Mouse (Mus musculus): ENCODE results near the gene A430005L14Rik. TPM values are rescaled to one million over a fixed set of nuclear protein-coding genes. Genes with fewer than 3 reads are reported as not detected.

The A430005L14Rik gene
- polyA plus RNA-seq, 1 experiment from 2014 or later = 64.8 TPM

DNA sequence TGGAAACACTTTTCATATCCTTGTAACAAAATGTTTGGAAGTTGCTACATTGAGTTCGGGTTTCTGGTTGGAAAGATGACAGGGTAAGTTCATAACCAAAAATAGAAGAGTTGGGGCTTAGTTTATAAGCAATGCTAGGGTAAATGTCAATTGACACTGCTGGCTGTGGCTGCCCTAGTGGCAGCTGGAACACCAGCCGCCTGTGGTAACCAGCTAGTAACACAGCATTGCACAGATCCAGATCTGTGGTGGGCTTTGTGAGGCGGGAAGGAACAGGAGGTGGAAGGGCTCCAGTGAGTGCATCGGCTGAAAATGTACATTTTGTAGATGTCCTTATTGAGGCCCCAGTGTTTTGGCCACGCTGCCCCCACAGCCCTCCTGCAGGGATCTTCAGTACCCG is 18.7 kb downstream of the A430005L14Rik start:
- Histone ChIP-seq H3K27me3 (no peaks in the 10 kb centered on the region), H3K4me2 (replicated peaks) (peak overlapping the region; percentile 96), H3K36me3 (peaks cover 23% of the 10 kb centered on the region), H3K4me1 (peaks cover 39% of the 10 kb centered on the region), H3K4me3 (peak overlapping the region; percentile 100), H3K9ac (replicated peaks) (peak overlapping the region; percentile 97), H3K27ac (replicated peaks) (no peak overlapping the region), H3K9me3 (no peaks in the 10 kb centered on the region)
- WGBS = 45% methylated on average over 6 of the region's 6 CpGs
- no peak for ATAC-seq (replicated peaks)

DNA sequence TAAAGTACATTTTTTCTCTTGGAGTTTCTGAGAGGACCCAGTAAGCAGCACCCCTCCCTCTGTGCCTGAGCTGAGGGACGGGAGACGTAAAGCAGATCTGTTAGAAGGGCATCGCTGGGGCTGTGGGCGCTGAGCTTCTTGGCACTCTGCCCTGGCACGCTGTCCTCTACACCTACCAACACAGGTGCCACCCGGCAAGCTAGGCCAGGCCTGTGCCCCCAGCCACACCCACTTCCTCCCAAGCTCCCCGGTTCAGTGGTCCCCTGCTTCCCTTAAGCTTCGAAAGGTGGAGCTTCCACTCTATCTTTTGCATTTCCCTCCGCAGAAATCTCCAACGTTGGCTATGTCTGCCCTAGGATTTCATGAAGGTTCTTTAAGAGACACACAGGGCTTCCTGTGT is 22.2 kb downstream of the A430005L14Rik start:
- H3K27ac ChIP-seq (replicated peaks) = no peak overlapping the region
- no peaks in the 10 kb centered on the region for H3K9me3 ChIP-seq
- no peak overlapping the region for H3K4me3 ChIP-seq
- H3K36me3 ChIP-seq = peaks cover 44% of the 10 kb centered on the region
- ATAC-seq (replicated peaks) = no peak
- H3K4me1 ChIP-seq = peaks cover 25% of the 10 kb centered on the region
- H3K9ac ChIP-seq (replicated peaks) = no peak overlapping the region
- no peaks in the 10 kb centered on the region for H3K27me3 ChIP-seq
- WGBS = 93% methylated on average over 10 of the region's 10 CpGs
- no peak overlapping the region for H3K4me2 ChIP-seq (replicated peaks)

DNA sequence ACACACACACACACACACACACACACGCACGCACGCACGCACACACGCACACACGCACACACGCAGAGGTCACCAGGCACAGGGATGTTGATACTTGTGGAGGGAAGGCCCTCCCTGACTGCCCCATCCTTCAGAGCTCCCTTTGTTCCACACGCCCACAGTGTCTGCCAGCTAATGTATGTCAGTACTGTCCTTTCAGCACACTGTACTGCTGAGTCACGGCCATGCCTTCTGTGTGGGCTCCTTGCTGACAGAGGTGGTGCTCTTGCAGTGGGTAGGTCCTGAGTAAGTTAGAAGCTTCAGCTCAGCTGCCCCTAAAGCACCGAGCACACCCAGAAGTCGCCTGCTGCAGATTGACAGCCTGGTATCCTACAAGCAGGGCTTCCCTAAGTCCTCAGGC is 23.4 kb downstream of the A430005L14Rik start:
- Histone ChIP-seq H3K9ac (replicated peaks) (no peak overlapping the region), H3K27me3 (no peaks in the 10 kb centered on the region), H3K36me3 (peaks cover 57% of the 10 kb centered on the region), H3K4me1 (peaks cover 22% of the 10 kb centered on the region), H3K27ac (replicated peaks) (no peak overlapping the region), H3K4me3 (no peak overlapping the region), H3K4me2 (replicated peaks) (no peak overlapping the region), H3K9me3 (no peaks in the 10 kb centered on the region)
- 91% methylated on average over 11 of the region's 11 CpGs for WGBS
- ATAC-seq (replicated peaks) = no peak

DNA sequence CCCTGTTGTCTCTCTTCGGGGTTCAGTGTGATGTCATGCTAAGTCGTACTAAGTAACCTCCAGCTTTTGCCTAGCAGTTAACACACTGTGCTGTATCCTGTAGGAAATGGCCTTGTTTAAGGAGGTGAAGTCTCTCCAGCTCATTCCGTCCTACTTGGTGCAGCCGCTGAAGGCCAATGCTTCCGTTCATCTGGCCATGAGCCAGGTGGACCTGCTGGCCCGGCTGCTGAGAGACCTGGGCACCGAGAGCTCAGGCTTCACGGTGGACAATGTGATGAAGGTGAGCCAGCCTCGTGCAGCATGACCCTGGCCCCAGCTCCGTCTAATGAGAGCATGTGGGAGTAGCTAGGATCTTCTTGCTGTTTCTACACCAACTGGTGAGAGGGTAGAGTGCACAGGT is 35.7 kb downstream of the A430005L14Rik start:
- Histone ChIP-seq H3K4me3 (no peak overlapping the region), H3K27ac (replicated peaks) (no peak overlapping the region), H3K4me2 (replicated peaks) (no peak overlapping the region), H3K4me1 (no peaks in the 10 kb centered on the region), H3K27me3 (no peaks in the 10 kb centered on the region), H3K9me3 (no peaks in the 10 kb centered on the region), H3K9ac (replicated peaks) (no peak overlapping the region), H3K36me3 (peaks cover 90% of the 10 kb centered on the region)
- ATAC-seq (replicated peaks) = no peak
- whole genome bisulfite sequencing = 91% methylated on average over 10 of the region's 10 CpGs

DNA sequence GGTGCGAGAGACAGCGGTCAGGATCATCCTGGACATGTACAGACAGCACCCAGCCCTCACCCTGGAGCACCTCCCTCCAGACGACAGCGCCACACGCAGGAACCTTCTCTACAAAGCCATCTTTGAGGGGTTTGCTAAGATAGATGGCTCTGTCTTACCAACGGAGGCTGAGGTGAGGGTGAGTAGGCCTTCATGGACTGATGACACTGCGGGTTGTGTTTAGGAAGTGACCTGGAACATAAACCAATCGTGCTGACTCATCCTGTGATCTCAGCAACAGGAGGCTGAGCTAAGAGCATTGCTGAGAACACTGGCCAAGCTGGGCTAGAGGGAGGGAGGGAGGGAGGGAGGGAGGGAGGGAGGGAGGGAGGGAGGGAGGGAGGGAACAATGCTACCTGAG is 36.5 kb downstream of the A430005L14Rik start:
- peaks cover 89% of the 10 kb centered on the region for H3K36me3 ChIP-seq
- no peak overlapping the region for H3K4me3 ChIP-seq
- no peaks in the 10 kb centered on the region for H3K27me3 ChIP-seq

DNA sequence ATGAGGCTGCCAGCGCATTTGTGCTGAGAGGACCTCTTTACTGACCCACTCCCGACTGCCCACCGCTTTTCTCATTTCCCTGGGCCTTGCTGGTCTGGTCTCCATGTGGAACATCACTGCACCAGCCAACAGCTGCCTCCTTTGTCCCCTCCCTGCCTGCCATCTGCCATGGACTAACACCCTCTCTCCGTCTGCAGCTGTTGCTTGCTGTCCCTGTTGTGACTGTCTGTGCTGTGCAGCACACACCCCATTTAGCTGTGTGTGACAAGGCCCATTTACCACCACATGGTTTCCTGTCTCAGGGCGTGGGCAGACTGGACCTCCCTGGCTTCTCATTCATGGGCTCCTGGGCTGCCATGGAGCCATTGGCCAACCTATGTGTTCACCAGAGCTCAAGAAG is 48.5 kb downstream of the A430005L14Rik start:
- 91% methylated on average over 5 of the region's 5 CpGs for WGBS
- peaks cover 34% of the 10 kb centered on the region for H3K36me3 ChIP-seq
- ATAC-seq (replicated peaks) = no peak

More for the DNA sequence above, 36.5 kb downstream of the A430005L14Rik start:
- Histone ChIP-seq H3K27ac (replicated peaks) (no peak overlapping the region), H3K9me3 (no peaks in the 10 kb centered on the region), H3K9ac (replicated peaks) (no peak overlapping the region), H3K4me1 (no peaks in the 10 kb centered on the region), H3K4me2 (replicated peaks) (no peak overlapping the region)
- 94% methylated on average over 8 of the region's 8 CpGs for WGBS
- no peak for ATAC-seq (replicated peaks)

DNA sequence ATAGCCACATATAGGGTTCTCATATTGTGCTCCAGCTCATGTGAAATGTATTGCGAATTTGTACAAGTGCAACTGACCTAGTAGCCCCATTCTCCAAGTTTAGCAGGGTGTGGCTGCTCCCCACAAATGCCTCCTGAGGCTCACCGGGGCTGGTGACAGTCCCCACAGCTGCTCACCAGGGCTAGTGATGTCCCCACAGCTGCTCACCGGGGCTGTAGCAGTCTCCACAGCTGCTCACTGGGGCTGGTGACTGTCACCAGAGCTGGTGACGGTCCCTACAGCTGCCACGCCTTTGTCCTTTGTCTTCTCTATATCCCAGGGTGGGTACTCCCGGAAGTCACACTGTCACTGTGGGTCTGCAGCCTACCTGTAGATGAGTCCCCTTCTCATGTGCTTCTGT is 49.2 kb downstream of the A430005L14Rik start:
- H3K4me3 ChIP-seq = no peak overlapping the region
- peaks cover 34% of the 10 kb centered on the region for H3K36me3 ChIP-seq
- H3K27ac ChIP-seq (replicated peaks) = no peak overlapping the region
- no peaks in the 10 kb centered on the region for H3K9me3 ChIP-seq
- ATAC-seq (replicated peaks) = no peak
- H3K4me1 ChIP-seq = peaks cover 6% of the 10 kb centered on the region
- no peak overlapping the region for H3K9ac ChIP-seq (replicated peaks)
- no peak overlapping the region for H3K4me2 ChIP-seq (replicated peaks)
- H3K27me3 ChIP-seq = no peaks in the 10 kb centered on the region
- whole genome bisulfite sequencing = 93% methylated on average over 6 of the region's 6 CpGs

More for the DNA sequence above, 48.5 kb downstream of the A430005L14Rik start:
- Histone ChIP-seq H3K27ac (replicated peaks) (no peak overlapping the region), H3K9me3 (no peaks in the 10 kb centered on the region), H3K4me1 (no peaks in the 10 kb centered on the region), H3K4me3 (no peak overlapping the region), H3K4me2 (replicated peaks) (no peak overlapping the region), H3K27me3 (no peaks in the 10 kb centered on the region), H3K9ac (replicated peaks) (no peak overlapping the region)

DNA sequence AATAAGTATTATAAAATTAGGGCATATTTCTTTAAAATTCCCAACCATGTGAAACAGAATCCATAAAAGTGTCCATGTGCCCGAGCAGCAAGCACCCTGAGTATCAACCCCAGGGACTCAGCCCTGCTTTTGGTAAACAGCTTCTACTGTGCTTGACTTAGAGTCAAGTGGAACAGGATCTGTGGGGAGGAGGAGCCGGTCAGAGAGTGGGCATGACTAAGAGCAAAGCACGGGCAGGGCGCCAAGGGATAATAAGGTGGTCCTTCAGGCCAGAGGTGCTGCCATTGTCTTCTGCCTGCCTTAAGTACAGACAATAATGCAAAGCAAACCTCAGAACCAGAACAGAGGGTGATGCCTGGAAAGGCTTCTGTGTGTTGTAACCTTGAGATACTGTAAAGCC is 50.7 kb downstream of the A430005L14Rik start:
- no peak overlapping the region for H3K4me3 ChIP-seq
- WGBS = 82% methylated on average over 4 of the region's 4 CpGs
- H3K9ac ChIP-seq (replicated peaks) = no peak overlapping the region
- peaks cover 26% of the 10 kb centered on the region for H3K36me3 ChIP-seq
- peaks cover 12% of the 10 kb centered on the region for H3K4me1 ChIP-seq
- H3K4me2 ChIP-seq (replicated peaks) = no peak overlapping the region
- no peak for ATAC-seq (replicated peaks)
- no peak overlapping the region for H3K27ac ChIP-seq (replicated peaks)
- H3K27me3 ChIP-seq = no peaks in the 10 kb centered on the region
- H3K9me3 ChIP-seq = no peaks in the 10 kb centered on the region

DNA sequence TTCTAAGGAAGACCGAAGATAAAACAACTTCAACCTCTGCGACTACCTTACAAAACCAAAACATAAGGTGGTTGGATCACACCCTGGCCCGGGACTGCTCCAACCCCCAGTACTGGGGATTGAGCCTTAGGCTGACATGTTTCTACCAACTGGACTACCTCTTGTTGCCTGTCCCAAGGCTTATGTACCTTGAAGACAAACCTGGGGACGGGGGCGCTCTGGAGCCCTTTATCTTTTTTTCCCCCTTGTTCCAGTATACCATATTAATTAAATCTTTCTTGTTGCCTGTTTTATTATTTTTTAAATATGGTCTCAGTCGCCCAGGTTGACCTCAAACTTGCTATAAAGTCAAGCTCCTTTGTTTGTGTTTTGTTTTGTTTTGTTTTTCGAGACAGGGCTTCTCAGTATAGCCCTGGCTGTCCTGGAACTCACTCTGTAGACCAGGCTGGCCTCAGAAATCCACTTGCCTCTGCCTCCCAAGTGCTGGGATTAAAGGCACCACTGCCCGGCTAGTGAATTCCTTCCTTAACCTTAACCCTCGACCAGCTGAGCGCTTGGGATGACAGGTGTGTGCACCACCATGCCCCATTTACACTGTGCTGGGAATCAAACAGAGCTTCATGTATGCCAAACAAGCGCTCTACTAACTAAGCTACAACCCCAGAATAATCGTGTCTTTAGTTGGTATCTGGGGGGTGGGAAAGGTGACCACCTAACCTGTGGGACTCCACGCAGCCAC is 54.0 kb downstream of the A430005L14Rik start:
- Histone ChIP-seq H3K4me3 (peak overlapping the region; percentile 76), H3K27ac (replicated peaks) (peak overlapping the region; percentile 53), H3K36me3 (peaks cover 15% of the 10 kb centered on the region), H3K9ac (replicated peaks) (peak overlapping the region; percentile 73), H3K4me1 (peaks cover 25% of the 10 kb centered on the region), H3K9me3 (no peaks in the 10 kb centered on the region), H3K27me3 (no peaks in the 10 kb centered on the region), H3K4me2 (replicated peaks) (peak overlapping the region; percentile 97)
- 26% methylated on average over 13 of the region's 13 CpGs for WGBS
- peak; percentile 69; the same call in 1 of the 2 replicates for ATAC-seq (replicated peaks)

Other genes starting within 250 kb of the A430005L14Rik start
- 11.8 and 12.8 TPM in 2 replicates for gene Dffb, start 17.9 kb downstream of the A430005L14Rik start, polyA plus RNA-seq (2015; fragmentation: Nextera tagmentation; extraction: Ambion mirVana)
- gene Cep104, start 18.0 kb downstream of the A430005L14Rik start, polyA plus RNA-seq (2015; fragmentation: Nextera tagmentation; extraction: Ambion mirVana) = 20.0 and 21.7 TPM in 2 replicates
- gene Lrrc47, start 54.5 kb downstream of the A430005L14Rik start, polyA plus RNA-seq (2015; fragmentation: Nextera tagmentation; extraction: Ambion mirVana) = 25.8 TPM in 2 replicates
- gene Smim1, start 69.0 kb downstream of the A430005L14Rik start, polyA plus RNA-seq (2015; fragmentation: Nextera tagmentation; extraction: Ambion mirVana) = 3.6 and 3.8 TPM in 2 replicates
- not detected in 2 replicates for gene Ccdc27, start 85.4 kb downstream of the A430005L14Rik start, polyA plus RNA-seq (2015; fragmentation: Nextera tagmentation; extraction: Ambion mirVana)
- 5.6 and 5.9 TPM in 2 replicates for gene Trp73, start 183.0 kb downstream of the A430005L14Rik start, polyA plus RNA-seq (2015; fragmentation: Nextera tagmentation; extraction: Ambion mirVana)
- gene Wrap73, start 185.1 kb downstream of the A430005L14Rik start, polyA plus RNA-seq (2015; fragmentation: Nextera tagmentation; extraction: Ambion mirVana) = 58.3 and 62.1 TPM in 2 replicates
- 164 and 171 TPM in 2 replicates for gene Tprgl, start 203.4 kb downstream of the A430005L14Rik start, polyA plus RNA-seq (2015; fragmentation: Nextera tagmentation; extraction: Ambion mirVana)
- gene Megf6, start 213.5 kb downstream of the A430005L14Rik start, polyA plus RNA-seq (2015; fragmentation: Nextera tagmentation; extraction: Ambion mirVana) = 6.4 TPM in 2 replicates